In the genomic region with DNA sequence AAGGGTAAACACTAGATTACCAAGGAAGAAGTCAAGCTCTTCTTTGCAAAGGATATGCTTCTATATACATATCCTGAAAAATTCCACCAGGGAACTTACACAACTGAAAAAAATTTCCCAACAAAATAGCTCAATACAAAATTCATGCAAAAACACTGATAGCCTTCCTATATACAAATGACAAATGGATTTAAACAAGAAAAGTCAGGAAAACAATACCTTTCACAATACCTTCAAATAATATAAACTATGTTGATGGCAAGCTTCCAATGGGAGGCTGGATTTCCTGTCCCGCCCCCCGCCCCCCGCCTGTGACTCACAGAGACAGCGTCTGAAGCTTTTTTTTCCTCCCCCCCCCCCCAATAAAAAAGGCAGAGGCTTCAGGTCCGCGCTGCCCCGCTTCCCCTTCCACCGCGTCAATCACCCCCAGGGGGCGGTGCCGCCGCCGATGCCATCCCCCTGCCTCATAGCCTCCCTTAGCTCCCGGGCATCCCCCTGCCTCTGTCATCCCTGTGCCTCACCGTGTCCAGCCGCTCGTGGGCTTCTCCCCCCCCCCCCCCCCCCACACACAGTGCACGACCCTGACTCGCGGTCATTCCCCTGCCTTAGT, we compare ENCODE assay signal across 8 mouse cellular contexts. TPM values are rescaled to one million over a fixed set of nuclear protein-coding genes. Genes with fewer than 3 reads are reported as not detected.
DNase-seq lines count a peak whose midpoint lies in the region; ATAC-seq and TF ChIP-seq lines count a peak whose summit lies in the region.

No protein-coding gene starts in this region.

- H3K4me1 ChIP-seq in midbrain, postnatal 0 days (ENCODE audit: insufficient read depth, low read length) = no peaks in the 10 kb centered on the region

- peak; percentile 23; the same call in 1 of the 2 replicates for TF ChIP-seq CTCF in midbrain, postnatal 0 days (IDR thresholded peaks at IDR 0.05)

- no peaks in the 10 kb centered on the region for H3K27me3 ChIP-seq in midbrain, postnatal 0 days (ENCODE audit: insufficient read depth, low read length)

- H3K4me3 ChIP-seq in midbrain, postnatal 0 days (ENCODE audit: low read depth, low read length) = peak overlapping the region; percentile 38

- peak overlapping the region; percentile 73 for H3K9ac ChIP-seq in midbrain, postnatal 0 days (replicated peaks; ENCODE audit: low read length, poor library complexity, severe bottlenecking)

- no peaks in the 10 kb centered on the region for H3K9me3 ChIP-seq in midbrain, postnatal 0 days (ENCODE audit: low read length)

- H3K27ac ChIP-seq in midbrain, postnatal 0 days (ENCODE audit: low read depth, low read length) = no peak overlapping the region

- no peaks in the 10 kb centered on the region for H3K36me3 ChIP-seq in midbrain, postnatal 0 days (ENCODE audit: insufficient read depth, low read length)

- intact Hi-C loops in left cerebral cortex, postnatal 4 days (cut with DNase I) = no loop called here

- DNase-seq in left cerebral cortex, postnatal 4 days = peak; percentile 34
- no peak for DNase-seq in left cerebral cortex, adult 11 months (ENCODE audit: low spot score)
- peak; percentile 46 for DNase-seq in c-Kit-positive CD71-negative TER-119-negative erythroid progenitor cells, embryonic 14.5 days (ENCODE audit: low read depth)
- peak; percentile 19 for DNase-seq in midbrain, postnatal 0 days (ENCODE audit: low spot score)
- no peak for DNase-seq in urinary bladder, postnatal 14 days (ENCODE audit: low spot score)
- no peak for DNase-seq in layer of hippocampus, adult 11-12 months (ENCODE audit: low spot score)

- WGBS in midbrain, postnatal 0 days = 2% methylated on average over 17 of the region's 20 CpGs

- H3K4me2 ChIP-seq in midbrain, postnatal 0 days (ENCODE audit: low read depth, low read length, poor library complexity, severe bottlenecking) = peak overlapping the region; percentile 79

- peak; percentile 56 for ATAC-seq in inflammation-experienced regulatory T-cells, adult 6 months
- ATAC-seq in midbrain, postnatal 0 days (ENCODE audit: low FRiP score) = peak; percentile 44; the same call in 1 of the 2 replicates
- ATAC-seq in frontal cortex, adult (ENCODE audit: low TSS enrichment) = no peak

RNA-seq across cellular contexts. Expression of a gene that starts 9.8 kb away (rescaled TPM):
- not detected for total RNA-seq in left cerebral cortex, postnatal 4 days (2021)
- under 1 TPM in 2 of 3 experiments, not detected in 1; 0.59 to 0.96 TPM for polyA plus RNA-seq in inflammation-experienced regulatory T-cells, adult 6 months (2017; shearing (Covaris generic))
- not detected in 2 replicates for total RNA-seq in midbrain, postnatal 0 days (2014; rRNA removed)
- polyA plus RNA-seq in midbrain, postnatal 0 days (2015; fragmentation: Nextera tagmentation; extraction: Ambion mirVana) = not detected in 2 replicates

RNA-seq across cellular contexts. Expression of a gene that starts 33.0 kb away (rescaled TPM):
- 10 to 100 TPM; 81.8 to 85.1 TPM for total RNA-seq in left cerebral cortex, postnatal 4 days (2021)
- 1 to 10 TPM; 1.2 to 4.2 (median 2.1) TPM for polyA plus RNA-seq in inflammation-experienced regulatory T-cells, adult 6 months (2017; shearing (Covaris generic))
- 237 and 261 TPM in 2 replicates for total RNA-seq in midbrain, postnatal 0 days (2014; rRNA removed)
- 155 and 162 TPM in 2 replicates for polyA plus RNA-seq in midbrain, postnatal 0 days (2015; fragmentation: Nextera tagmentation; extraction: Ambion mirVana)

RNA-seq across cellular contexts. Expression of a gene that starts 57.0 kb away (rescaled TPM):
- 1 to 10 TPM; 2.8 to 3.9 TPM for total RNA-seq in left cerebral cortex, postnatal 4 days (2021)
- 1 to 10 TPM; 6.6 to 9.1 (median 7.4) TPM for polyA plus RNA-seq in inflammation-experienced regulatory T-cells, adult 6 months (2017; shearing (Covaris generic))
- 6.4 and 8.4 TPM in 2 replicates for total RNA-seq in midbrain, postnatal 0 days (2014; rRNA removed)
- 5.0 and 6.3 TPM in 2 replicates for polyA plus RNA-seq in midbrain, postnatal 0 days (2015; fragmentation: Nextera tagmentation; extraction: Ambion mirVana)

Comparison
In these comparisons a context has a peak if more than half of its experiments do, and no peak if none do; other contexts are left out.
1. DNase-seq: peak in left cerebral cortex, postnatal 4 days (single experiment), c-Kit-positive CD71-negative TER-119-negative erythroid progenitor cells, embryonic 14.5 days (single experiment) and midbrain, postnatal 0 days (single experiment); none in left cerebral cortex, adult 11 months (single experiment), urinary bladder, postnatal 14 days (single experiment) and layer of hippocampus, adult 11-12 months (single experiment).